Mouse (Mus musculus): ENCODE results near the gene H2-Oa.
"Not testable (repeated sequence)": the region's sequence is repeated elsewhere in the genome, so short reads cannot be mapped to it uniquely, and the experiment has no call there.

Gene H2-Oa

DNA sequence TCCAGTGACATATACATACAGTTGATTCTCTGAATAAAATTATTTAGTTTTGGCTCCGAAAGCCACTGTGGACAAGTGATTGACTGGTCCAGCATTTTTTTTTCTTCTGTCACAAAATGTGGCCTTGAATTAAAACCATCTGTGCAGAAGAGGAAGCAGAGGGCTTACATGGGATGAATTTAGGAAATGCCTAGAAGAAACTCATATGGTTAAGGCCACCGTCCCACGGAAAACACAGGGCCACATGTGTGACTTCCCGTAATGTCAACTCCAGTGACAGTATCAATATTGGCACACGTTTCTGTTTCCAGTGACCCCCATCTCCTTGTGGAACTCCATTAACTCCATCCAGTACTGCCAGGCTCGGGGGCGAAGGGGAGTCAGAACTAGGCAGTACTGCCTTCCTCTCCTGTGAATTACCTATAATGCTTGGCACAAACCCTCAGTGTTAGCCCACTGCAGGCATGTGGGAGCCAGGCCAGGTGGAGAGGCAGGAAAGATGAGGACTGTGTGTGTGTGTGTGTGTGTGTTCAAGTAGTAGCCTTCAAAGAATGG lies 50.4 kb downstream of the H2-Oa start:
- no peak for DNase-seq (ENCODE audit: low read depth in 1 of 2, low spot score in 2 of 2)

DNA sequence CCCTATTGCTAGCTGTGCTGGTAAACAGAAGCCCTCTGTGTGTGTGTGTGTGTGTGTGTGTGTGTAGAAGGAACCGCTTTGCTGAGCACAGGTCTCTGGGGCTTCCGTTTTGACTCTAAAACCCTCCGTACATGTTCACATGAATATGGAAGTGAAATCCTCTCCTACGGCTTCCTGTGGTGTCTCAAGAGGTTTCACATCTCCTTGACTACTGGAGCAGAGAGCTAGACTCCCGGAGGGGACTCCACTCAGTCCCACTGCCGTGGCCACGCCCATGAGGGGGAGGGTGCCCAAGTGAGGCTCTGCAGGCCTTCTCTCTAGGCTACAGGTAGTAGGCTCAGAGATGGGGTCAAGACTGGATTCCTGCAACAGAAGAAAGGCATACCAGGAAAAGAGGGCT lies 50.9 kb downstream of the H2-Oa start, which contains the start of gene H2-DMb2:
TSS of gene H2-DMb2 (plus strand) at position 275 of the 400 bp plus-strand sequence.
- peak; percentile 76 to 82 for DNase-seq (ENCODE audit: low read depth in 1 of 2, low spot score in 2 of 2)

DNA sequence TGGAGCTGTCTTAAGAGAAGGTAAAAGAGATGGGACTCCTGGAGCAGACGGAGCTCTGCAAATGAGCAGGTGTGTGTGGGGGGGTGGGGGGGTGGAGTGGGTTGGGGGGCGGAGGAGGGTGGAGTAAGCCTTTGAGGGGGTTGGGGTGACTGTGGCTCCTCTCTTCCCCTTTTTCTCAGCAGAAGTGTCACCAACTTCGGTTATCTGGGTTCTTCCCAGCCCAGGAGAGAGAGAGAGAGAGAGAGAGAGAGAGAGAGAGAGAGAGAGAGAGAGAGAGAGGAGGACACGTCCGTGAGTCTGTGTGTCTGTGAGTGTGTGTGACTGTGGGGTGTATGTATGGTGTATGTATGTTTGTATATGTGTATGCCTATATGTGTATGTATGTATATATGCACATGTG lies 51.3 kb downstream of the H2-Oa start:
- DNase-seq (ENCODE audit: low read depth in 1 of 2, low spot score in 2 of 2), result no peak

DNA sequence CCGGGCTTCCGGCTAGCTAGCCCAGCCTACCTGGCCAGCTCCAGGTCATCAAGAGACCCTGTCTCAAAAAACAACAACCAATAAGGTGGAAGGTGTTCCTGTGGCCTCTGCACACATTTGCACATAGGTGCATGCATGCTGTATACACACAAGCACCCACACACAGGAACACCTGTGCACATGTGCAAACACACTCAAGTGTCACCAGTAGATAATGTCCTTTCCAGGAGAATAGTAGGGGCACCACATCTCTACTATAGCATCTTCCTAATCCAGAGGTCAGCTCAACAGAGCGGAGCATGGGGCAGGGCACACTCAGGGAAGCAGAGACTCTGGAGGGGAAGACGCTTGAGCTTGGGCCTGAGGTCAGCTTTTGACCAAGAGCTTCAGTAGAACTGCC lies 52.1 kb downstream of the H2-Oa start:
- DNase-seq (ENCODE audit: low read depth in 1 of 2, low spot score in 2 of 2), result not testable (repeated sequence)
